Mouse (Mus musculus) cerebellum, postnatal 4 days (tissue): ENCODE measurements at regions not wholly inside any gene's neighbourhood (a gene's known extent, or its start where the extent isn't known, plus 50 kb on each side); places are given as distances from the start of the nearest gene placed in this dataset.
A peak's percentile ranks its signal among the peaks of the same experiment; 100 is the strongest.

ENCODE experiments used
- DNase-seq, 2 experiments: peaks; one replicate each; pipeline ENCODE4 v3.0.0; 2022; ENCODE audit warnings: low spot score in 2 of 2, mixed read lengths in 1 of 2

GRCm38 (mm10) chr10:66932544-66932943 is 163.4 kb upstream of the Jmjd1c start:
- DNase-seq: no peak

- DNase-seq: no peak
Observed at GRCm38 (mm10) chr10:66933689-66934088, 162.2 kb upstream of the Jmjd1c start.

DNA sequence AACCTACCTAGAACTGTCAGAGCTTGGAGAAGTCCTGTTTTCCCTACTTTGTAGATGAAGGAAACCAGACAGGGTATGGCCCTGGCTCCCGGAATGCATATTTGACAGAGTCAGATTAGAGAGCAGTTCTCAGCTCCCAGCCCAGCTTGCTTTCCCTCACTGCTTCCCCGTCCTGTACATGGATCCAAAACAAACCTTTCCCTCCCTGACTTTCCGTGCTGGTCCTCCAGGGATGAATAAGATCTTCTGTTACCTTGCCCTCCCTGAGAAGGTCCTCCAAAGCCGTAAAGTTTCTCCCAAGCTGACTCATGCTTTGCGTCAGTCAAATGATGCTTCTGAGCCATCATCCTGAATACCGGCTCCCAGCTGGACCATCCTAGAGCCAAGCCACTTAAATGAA is 160.2 kb upstream of the Jmjd1c start:
- no peak for DNase-seq

DNA sequence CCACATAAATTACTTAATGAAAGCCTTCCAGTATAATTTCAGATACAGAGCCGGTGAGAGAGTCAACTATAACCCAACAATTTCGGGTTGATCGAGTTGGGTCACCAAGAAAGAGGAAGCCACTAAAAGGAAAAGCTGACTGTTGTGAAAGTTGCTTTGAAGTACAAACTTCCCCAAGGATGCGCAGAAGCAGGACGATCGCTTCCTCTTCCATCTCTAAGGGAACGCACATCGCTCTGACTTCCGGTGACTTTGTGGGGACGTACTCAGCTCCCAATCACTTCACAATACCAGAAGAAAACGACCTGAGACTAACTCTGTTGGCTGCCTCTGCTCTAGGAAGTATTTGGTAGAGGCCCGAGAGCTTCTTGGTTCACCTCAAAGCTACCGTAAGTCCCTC is 158.8 kb upstream of the Jmjd1c start:
- no peak for DNase-seq

- no peak for DNase-seq
Observed at GRCm38 (mm10) chr10:66940368-66940767, 155.6 kb upstream of the Jmjd1c start.

DNA sequence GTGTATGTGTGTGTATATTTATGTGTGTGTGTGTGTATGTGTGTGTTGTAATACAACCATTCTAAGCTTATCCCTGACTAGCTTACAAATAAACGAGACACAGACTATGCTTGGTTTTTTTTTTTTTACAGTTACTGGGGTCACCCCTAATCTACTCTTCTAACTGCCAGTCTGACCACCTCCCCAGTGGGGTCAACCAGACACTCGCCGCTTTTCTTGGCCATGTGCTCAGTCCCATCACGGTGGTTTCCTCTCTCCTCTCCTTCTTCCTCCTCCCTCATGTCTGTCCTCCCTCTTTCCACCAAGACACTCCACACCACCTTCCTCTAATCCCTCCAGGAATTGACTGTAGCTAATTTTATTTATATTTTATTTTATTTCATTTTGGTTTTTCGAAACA is 155.0 kb upstream of the Jmjd1c start:
- no peak for DNase-seq

DNA sequence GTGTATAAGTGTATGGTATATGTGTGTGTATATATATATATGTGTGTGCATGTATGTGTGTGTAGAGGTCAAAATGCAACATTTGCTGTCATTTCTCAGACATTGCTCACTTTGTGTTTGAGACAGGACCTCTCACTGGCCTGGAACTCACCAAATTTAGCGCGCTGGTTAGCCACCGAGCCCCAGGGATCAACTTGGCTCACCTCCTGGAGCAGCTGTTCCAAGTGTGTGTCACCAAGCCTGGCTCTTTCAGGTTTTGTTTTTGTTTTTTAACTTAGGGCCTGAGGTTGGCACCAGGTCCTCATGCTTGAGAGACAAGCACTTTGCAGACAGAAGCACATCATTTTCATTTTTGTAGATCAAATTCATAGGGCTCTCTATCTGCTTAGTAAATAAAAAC is 154.0 kb upstream of the Jmjd1c start:
- peak in 1 of 2 experiments; percentile 43 for DNase-seq

DNA sequence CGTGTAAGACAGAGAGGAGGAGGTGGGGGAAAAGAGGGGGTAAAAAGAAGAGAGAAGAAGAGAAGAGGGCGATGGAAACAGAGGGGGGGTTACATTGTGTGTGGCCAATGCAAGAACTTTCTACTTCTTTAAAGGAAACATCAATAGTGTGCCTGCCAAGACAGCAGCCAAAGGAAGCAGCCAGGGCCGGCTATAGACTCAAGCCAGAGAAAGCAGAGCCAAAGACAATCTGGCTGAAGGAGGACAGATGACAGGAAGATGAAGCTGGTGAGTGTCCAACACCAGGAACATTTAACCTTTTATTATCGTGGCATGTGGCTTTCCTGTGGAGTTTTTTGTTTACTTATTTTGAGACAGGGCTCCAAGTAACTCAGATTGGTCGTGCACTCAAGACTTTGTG is 152.1 kb upstream of the Jmjd1c start:
- no peak for DNase-seq

GRCm38 (mm10) chr10:66946161-66946560 is 149.8 kb upstream of the Jmjd1c start:
- no peak for DNase-seq

GRCm38 (mm10) chr10:66948329-66948728 is 147.6 kb upstream of the Jmjd1c start:
- DNase-seq: no peak

DNA sequence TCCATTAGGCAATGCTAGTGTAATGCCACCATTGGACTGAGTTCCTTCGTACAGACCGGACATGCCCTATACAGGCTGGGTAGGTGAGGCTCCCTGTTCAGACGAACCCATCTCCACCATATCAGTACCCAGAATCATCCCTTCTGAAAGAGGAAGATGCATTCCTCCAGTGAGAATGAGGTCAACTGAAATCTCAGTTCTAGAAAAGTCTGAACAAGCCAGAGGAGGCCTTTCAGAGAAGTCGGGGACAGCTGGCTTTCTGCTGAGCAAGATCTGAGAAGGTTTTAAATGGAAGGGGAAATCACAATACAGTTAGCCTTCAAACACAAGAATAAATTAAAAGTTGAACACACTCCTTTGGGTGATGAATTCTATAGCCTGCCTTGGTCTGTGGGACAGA is 145.5 kb upstream of the Jmjd1c start:
- no peak for DNase-seq

- DNase-seq: no peak
Observed at GRCm38 (mm10) chr10:66951231-66951822, 144.6 kb upstream of the Jmjd1c start.

DNA sequence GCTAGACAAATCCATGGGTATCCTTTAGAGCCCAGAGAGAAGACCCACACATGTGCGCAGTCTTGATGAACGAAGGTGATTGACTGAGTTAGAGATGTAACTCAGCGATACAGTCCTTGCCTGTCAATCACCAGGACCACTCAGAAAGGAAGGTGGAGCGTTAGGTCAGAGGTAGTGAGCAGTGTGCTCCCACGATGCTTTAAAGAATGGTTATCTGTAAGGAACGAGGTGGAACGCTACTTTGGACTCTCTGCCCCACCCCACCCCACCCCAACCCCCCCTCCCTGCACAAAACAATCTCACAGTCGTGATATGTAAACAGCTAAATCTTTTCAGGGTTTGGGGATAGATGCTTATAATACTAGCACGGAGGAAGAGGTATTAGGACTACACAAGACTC is 144.0 kb upstream of the Jmjd1c start:
- no peak for DNase-seq

GRCm38 (mm10) chr10:66953248-66953975 is 142.5 kb upstream of the Jmjd1c start:
- no peak for DNase-seq

GRCm38 (mm10) chr10:66953976-66954505 is 141.9 kb upstream of the Jmjd1c start:
- DNase-seq: no peak

DNA sequence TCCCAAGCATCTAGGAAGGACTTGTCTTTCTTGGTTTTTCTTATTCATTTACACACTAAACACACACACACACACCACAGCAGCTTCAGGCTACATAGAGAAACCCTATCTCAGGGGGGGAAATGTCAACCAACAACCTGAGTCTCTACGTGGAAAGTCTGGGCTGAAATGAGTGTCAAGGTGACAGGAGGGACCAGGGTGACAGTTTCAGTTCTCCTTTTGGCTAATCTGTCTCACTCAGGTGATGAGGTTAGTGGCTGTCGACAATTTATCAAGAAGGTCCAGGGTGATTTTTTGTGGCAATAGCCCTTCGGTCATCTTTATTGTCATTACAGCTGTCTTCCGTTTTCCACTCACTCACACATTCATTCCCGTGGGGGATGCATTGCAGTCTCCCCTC is 140.5 kb upstream of the Jmjd1c start:
- DNase-seq: no peak

DNA sequence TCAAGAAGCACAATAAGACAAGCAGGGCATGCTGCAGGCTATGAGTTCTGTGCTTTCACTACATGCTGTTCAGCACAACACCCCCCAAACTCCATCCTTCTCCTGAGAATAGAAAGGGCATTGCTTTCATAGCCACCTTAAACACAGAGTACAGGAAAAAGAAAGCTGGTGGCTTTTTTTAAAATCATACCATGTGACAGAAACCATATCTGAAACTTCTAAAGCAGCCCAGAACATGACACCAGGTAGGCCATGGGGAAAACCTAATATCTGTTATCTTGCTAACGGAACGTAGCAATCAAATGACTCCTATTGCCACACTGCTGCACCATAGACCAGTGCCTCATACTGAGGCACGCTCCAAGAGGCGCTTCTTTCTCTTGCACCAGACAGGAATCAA is 139.3 kb upstream of the Jmjd1c start:
- no peak for DNase-seq

DNA sequence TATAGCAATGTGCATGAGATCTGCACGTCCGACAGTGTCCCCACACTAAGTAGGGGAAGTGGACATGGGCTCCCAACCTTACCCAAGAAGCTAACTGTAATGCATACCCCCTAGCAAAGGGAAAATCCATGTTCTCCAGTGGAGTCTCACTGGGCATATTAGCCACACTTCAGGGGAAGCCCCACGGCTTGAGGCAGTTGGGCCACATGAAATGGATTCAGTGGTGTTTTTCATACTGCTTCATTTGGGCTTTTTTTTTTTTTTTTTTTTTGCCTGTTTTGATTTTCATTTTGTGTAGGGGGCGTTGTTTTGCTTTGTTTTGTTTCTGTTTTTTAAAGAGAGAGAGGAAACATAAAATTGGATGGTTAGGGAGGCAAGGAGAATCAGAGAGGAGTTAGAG is 138.6 kb upstream of the Jmjd1c start:
- DNase-seq: no peak
